Mouse (Mus musculus) intestine, embryonic 16.5 days (tissue): ENCODE measurements around the gene Prdm1. TPM values are rescaled to one million over a fixed set of nuclear protein-coding genes. Genes with fewer than 3 reads are reported as not detected.

Experiments used
- ATAC-seq: fragments of 200-750 bp; cut with Nextera tagmentation; 2 replicates; pipeline ENCODE4 v1.8.0; 2017; ENCODE audit warnings: moderate TSS enrichment, moderate library complexity
- H3K27ac ChIP-seq: fragments of 300-500 bp; sonication (generic); 2 replicates; pipeline ENCODE4 v1.5.1; 2014; ENCODE audit warnings: mild to moderate bottlenecking, low read length
- H3K27me3 ChIP-seq: fragments of 300-500 bp; sonication (generic); replicated peaks from 2 replicates; pipeline ENCODE4 v1.6.1; 2014; ENCODE audit warnings: low read length, control low read depth, mixed read lengths; ENCODE audit not compliant: control insufficient read depth, insufficient read depth
- H3K36me3 ChIP-seq: fragments of 300-500 bp; sonication (generic); 2 replicates; pipeline ENCODE4 v1.6.1; 2014; ENCODE audit warnings: low read length, control low read depth; ENCODE audit not compliant: control insufficient read depth, insufficient read depth
- H3K4me1 ChIP-seq: fragments of 300-500 bp; sonication (generic); 2 replicates; pipeline ENCODE4 v1.6.1; 2014; ENCODE audit warnings: low read length, control low read depth, mixed read lengths; ENCODE audit not compliant: control insufficient read depth, insufficient read depth
- H3K4me2 ChIP-seq: fragments of 300-500 bp; sonication (generic); 2 replicates; pipeline ENCODE4 v1.6.1; 2014; ENCODE audit warnings: low read depth, low read length, control low read depth
- H3K4me3 ChIP-seq: fragments of 300-500 bp; sonication (generic); 2 replicates; pipeline ENCODE4 v1.5.1; 2014; ENCODE audit warnings: mild to moderate bottlenecking, low read length
- H3K9ac ChIP-seq: fragments of 300-500 bp; sonication (generic); 2 replicates; pipeline ENCODE4 v1.6.1; 2014; ENCODE audit warnings: low read depth, low read length
- H3K9me3 ChIP-seq: fragments of 300-500 bp; sonication (generic); 2 replicates; pipeline ENCODE4 v1.6.1; 2016; ENCODE audit warnings: low read length, control low read depth; ENCODE audit not compliant: control insufficient read depth
- WGBS: fragments of 180-500 bp; shearing (Covaris S2); extraction: QIAGEN DNeasy Blood & Tissue Kit; methylation state at CpG from one replicate; pipeline ENCODE4 v1.1.7; 2014; 5-methylcytosine and 5-hydroxymethylcytosine counted together
- polyA plus RNA-seq: library from polyadenylated mRNA; unstranded; fragments of >200 nt; fragmentation: Nextera tagmentation; extraction: Ambion mirVana; gene quantifications from 2 replicates; pipeline ENCODE4 v1.2.1, GENCODE M21; 2015

The Prdm1 gene
- polyA plus RNA-seq, 1 experiment from 2014 or later = 22.1 TPM

- H3K4me3 ChIP-seq = no peak overlapping the region
- no peaks in the 10 kb centered on the region for H3K4me1 ChIP-seq
- 87% methylated on average over 8 of the region's 8 CpGs for WGBS
- no peaks in the 10 kb centered on the region for H3K36me3 ChIP-seq
- no peak overlapping the region for H3K27ac ChIP-seq
- H3K27me3 ChIP-seq = no peaks in the 10 kb centered on the region
- no peak overlapping the region for H3K4me2 ChIP-seq
- H3K9ac ChIP-seq = no peak overlapping the region
- no peak for ATAC-seq
- H3K9me3 ChIP-seq = no peaks in the 10 kb centered on the region
Observed at GRCm38 (mm10) chr10:44392855-44393254, 135.4 kb downstream of the Prdm1 start.

GRCm38 (mm10) chr10:44391509-44392290 lies 136.6 kb downstream of the Prdm1 start:
- no peaks in the 10 kb centered on the region for H3K36me3 ChIP-seq
- no peak for ATAC-seq
- 46% methylated on average over 12 of the region's 12 CpGs for WGBS
- no peaks in the 10 kb centered on the region for H3K9me3 ChIP-seq
- no peak overlapping the region for H3K4me3 ChIP-seq
- no peaks in the 10 kb centered on the region for H3K4me1 ChIP-seq
- no peaks in the 10 kb centered on the region for H3K27me3 ChIP-seq
- no peak overlapping the region for H3K9ac ChIP-seq
- H3K27ac ChIP-seq = no peak overlapping the region
- no peak overlapping the region for H3K4me2 ChIP-seq

DNA sequence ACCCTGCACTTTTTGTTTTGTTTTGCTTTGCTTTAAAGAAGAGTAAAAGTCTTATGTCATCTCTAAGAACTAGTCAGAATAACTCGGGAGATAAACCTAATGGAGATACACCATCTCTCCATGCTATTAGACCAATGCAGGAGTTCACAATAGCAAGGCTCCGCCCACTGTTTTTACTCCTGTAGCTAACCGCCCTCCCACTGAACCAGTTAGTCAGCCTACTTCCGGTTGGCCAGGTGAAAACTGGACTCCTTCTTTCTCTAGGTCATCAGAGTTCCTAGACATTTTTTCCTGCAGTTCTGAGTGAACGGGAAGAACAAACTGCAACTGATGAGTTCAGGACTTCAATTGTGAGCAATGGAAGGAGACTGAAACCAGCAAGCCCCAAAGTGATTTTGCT lies 138.0 kb downstream of the Prdm1 start:
- 81% methylated on average over 5 of the region's 5 CpGs for WGBS
- no peaks in the 10 kb centered on the region for H3K9me3 ChIP-seq
- H3K4me2 ChIP-seq = no peak overlapping the region
- no peak for ATAC-seq
- no peaks in the 10 kb centered on the region for H3K4me1 ChIP-seq
- no peak overlapping the region for H3K4me3 ChIP-seq
- H3K9ac ChIP-seq = no peak overlapping the region
- no peak overlapping the region for H3K27ac ChIP-seq
- H3K27me3 ChIP-seq = no peaks in the 10 kb centered on the region
- H3K36me3 ChIP-seq = no peaks in the 10 kb centered on the region

GRCm38 (mm10) chr10:44388706-44389233 lies 139.5 kb downstream of the Prdm1 start:
- 65% methylated on average over 11 of the region's 11 CpGs for WGBS
- Histone ChIP-seq H3K4me1 (no peaks in the 10 kb centered on the region), H3K9me3 (no peaks in the 10 kb centered on the region), H3K36me3 (no peaks in the 10 kb centered on the region), H3K27me3 (no peaks in the 10 kb centered on the region), H3K27ac (no peak overlapping the region), H3K4me2 (no peak overlapping the region), H3K4me3 (no peak overlapping the region), H3K9ac (no peak overlapping the region)
- no peak for ATAC-seq
